Comparison of ENCODE assay signal across 8 mouse cellular contexts in genomic region chr3:95587754-95588603, GRCm38 (mm10). TPM values are rescaled to one million over a fixed set of nuclear protein-coding genes. Genes with fewer than 3 reads are reported as not detected.
DNase-seq lines count a peak whose midpoint lies in the region; ATAC-seq and TF ChIP-seq lines count a peak whose summit lies in the region.

No protein-coding gene starts in this region.

- peak overlapping the region; percentile 45 for H3K27ac ChIP-seq in heart, embryonic 12.5 days (ENCODE audit: poor library complexity, severe bottlenecking)
- peak overlapping the region; percentile 48; the same call in 1 of the 2 replicates for H3K27ac ChIP-seq in ES-Bruce4 (ENCODE audit: insufficient read depth, low read length)
- peak overlapping the region; percentile 71 for H3K27ac ChIP-seq in forebrain, embryonic 15.5 days (replicated peaks)
- H3K27ac ChIP-seq in liver, embryonic 16.5 days (ENCODE audit: low read length), result peak overlapping the region; percentile 98

- intact Hi-C loops in heart, postnatal 14 days (cut with DNase I), result no loop called here

- H3K4me2 ChIP-seq in heart, embryonic 12.5 days, result peak overlapping the region; percentile 64
- peak overlapping the region; percentile 79 for H3K4me2 ChIP-seq in forebrain, embryonic 15.5 days (replicated peaks)
- H3K4me2 ChIP-seq in liver, embryonic 16.5 days (ENCODE audit: low read depth, low read length), result peak overlapping the region; percentile 89

- TF ChIP-seq CTCF in ES-Bruce4 (IDR thresholded peaks at IDR 0.05; ENCODE audit: low read depth, low read length), result no peak

- no peak for TF ChIP-seq POLR2A in ES-Bruce4 (IDR thresholded peaks at IDR 0.05; ENCODE audit: insufficient read depth, low read length)

- H3K4me3 ChIP-seq in heart, embryonic 12.5 days, result peak overlapping the region; percentile 74
- peak overlapping the region; percentile 43 for H3K4me3 ChIP-seq in ES-Bruce4 (ENCODE audit: low read depth, low read length)
- H3K4me3 ChIP-seq in forebrain, embryonic 15.5 days, result peak overlapping the region; percentile 92
- H3K4me3 ChIP-seq in liver, embryonic 16.5 days (ENCODE audit: low read depth, low read length), result peak overlapping the region; percentile 98

- no peak for TF ChIP-seq EP300 in ES-Bruce4 (IDR thresholded peaks at IDR 0.05; ENCODE audit: insufficient read depth, low read depth, low read length)

- no peaks in the 10 kb centered on the region for H3K4me1 ChIP-seq in heart, embryonic 12.5 days (replicated peaks)
- no peaks in the 10 kb centered on the region for H3K4me1 ChIP-seq in ES-Bruce4 (ENCODE audit: control insufficient read depth, insufficient read depth, low read length)
- H3K4me1 ChIP-seq in forebrain, embryonic 15.5 days, result peaks cover 15% of the 10 kb centered on the region
- H3K4me1 ChIP-seq in liver, embryonic 16.5 days (ENCODE audit: control insufficient read depth, low read depth, low read length), result peaks cover 7% of the 10 kb centered on the region

- H3K9me3 ChIP-seq in heart, embryonic 12.5 days (replicated peaks), result no peaks in the 10 kb centered on the region
- H3K9me3 ChIP-seq in ES-Bruce4 (replicated peaks; ENCODE audit: control insufficient read depth, insufficient read depth, low read length, poor library complexity, severe bottlenecking), result no peaks in the 10 kb centered on the region
- H3K9me3 ChIP-seq in forebrain, embryonic 15.5 days, result no peaks in the 10 kb centered on the region
- H3K9me3 ChIP-seq in liver, embryonic 16.5 days (replicated peaks; ENCODE audit: control insufficient read depth, low read length), result no peaks in the 10 kb centered on the region

- H3K9ac ChIP-seq in heart, embryonic 12.5 days, result no peak overlapping the region; the same call in 1 of the 2 replicates
- peak overlapping the region; percentile 76 for H3K9ac ChIP-seq in ES-Bruce4 (ENCODE audit: low read depth, poor library complexity, severe bottlenecking)
- H3K9ac ChIP-seq in forebrain, embryonic 15.5 days (replicated peaks), result peak overlapping the region; percentile 35; the same call in 1 of the 2 replicates
- H3K9ac ChIP-seq in liver, embryonic 16.5 days (ENCODE audit: low read depth, low read length), result peak overlapping the region; percentile 85

- 48% methylated on average over 8 of the region's 8 CpGs for WGBS in heart, embryonic 12.5 days
- 52% methylated on average over 8 of the region's 8 CpGs for WGBS in forebrain, embryonic 15.5 days
- 44% methylated on average over 8 of the region's 8 CpGs for WGBS in liver, embryonic 16.5 days (ENCODE audit: insufficient replicate concordance)

- ATAC-seq in heart, embryonic 12.5 days (ENCODE audit: insufficient number of reproducible peaks, low FRiP score), result no peak
- no peak; the same call in 1 of the 2 replicates for ATAC-seq in forebrain, embryonic 15.5 days (replicated peaks)
- peak; percentile 7 for ATAC-seq in liver, embryonic 16.5 days (ENCODE audit: low read depth)
- no peak; the same call in 1 of the 2 replicates for ATAC-seq in granulocyte monocyte progenitor cell, adult 5-6 weeks (replicated peaks; ENCODE audit: poor library complexity, severe bottlenecking)

- no peaks in the 10 kb centered on the region for H3K27me3 ChIP-seq in heart, embryonic 12.5 days (replicated peaks)
- no peaks in the 10 kb centered on the region for H3K27me3 ChIP-seq in ES-Bruce4 (ENCODE audit: control insufficient read depth, insufficient read depth, low read length, poor library complexity, severe bottlenecking)
- no peaks in the 10 kb centered on the region for H3K27me3 ChIP-seq in forebrain, embryonic 15.5 days
- no peaks in the 10 kb centered on the region for H3K27me3 ChIP-seq in liver, embryonic 16.5 days (ENCODE audit: control insufficient read depth, insufficient read depth, low read depth, low read length)

- DNase-seq in heart, postnatal 14 days, result no peak
- DNase-seq in ovary, postnatal 14 days (ENCODE audit: low spot score), result no peak
- DNase-seq in adrenal gland, adult (ENCODE audit: inconsistent age in 2 of 2, low spot score in 1 of 2), result no peak

- H3K36me3 ChIP-seq in heart, embryonic 12.5 days, result peaks cover 17% of the 10 kb centered on the region
- peaks cover 2% of the 10 kb centered on the region for H3K36me3 ChIP-seq in ES-Bruce4 (ENCODE audit: control insufficient read depth, insufficient read depth, low read length, poor library complexity, severe bottlenecking)
- H3K36me3 ChIP-seq in forebrain, embryonic 15.5 days, result peaks cover 9% of the 10 kb centered on the region; the same call in 1 of the 2 replicates
- H3K36me3 ChIP-seq in liver, embryonic 16.5 days (ENCODE audit: control insufficient read depth, insufficient read depth), result peaks cover 8% of the 10 kb centered on the region

RNA-seq across cellular contexts. Expression of gene Golph3l, which starts 0.8 kb away (rescaled TPM):
- 24.1 and 25.1 TPM in 2 replicates for polyA plus RNA-seq in heart, embryonic 12.5 days (2016; fragmentation: Nextera tagmentation; extraction: Ambion mirVana)
- total RNA-seq in heart, postnatal 14 days (2021), result 10 to 100 TPM; 19.8 to 20.5 TPM
- 39.0 and 40.7 TPM in 2 replicates for polyA plus RNA-seq in ES-Bruce4 (2011; ENCODE audit: insufficient read depth, insufficient read length, low read depth, missing spikeins)
- 32.9 and 33.4 TPM in 2 replicates for polyA plus RNA-seq in forebrain, embryonic 15.5 days (2015; fragmentation: Nextera tagmentation; extraction: Ambion mirVana)
- 31.4 and 33.2 TPM in 2 replicates for polyA plus RNA-seq in liver, embryonic 16.5 days (2015; fragmentation: Nextera tagmentation; extraction: Ambion mirVana)
- 32.6 and 41.0 TPM in 2 replicates for total RNA-seq in granulocyte monocyte progenitor cell, adult 5-6 weeks (2014; fragmentation: Nextera tagmentation)
- total RNA-seq in granulocyte monocyte progenitor cell, adult 5-6 weeks (2017), result 48.4 and 54.8 TPM in 2 replicates

RNA-seq across cellular contexts. Expression of gene Hormad1, which starts 28.5 kb away (rescaled TPM):
- polyA plus RNA-seq in heart, embryonic 12.5 days (2016; fragmentation: Nextera tagmentation; extraction: Ambion mirVana), result not detected in 2 replicates
- not detected for total RNA-seq in heart, postnatal 14 days (2021)
- polyA plus RNA-seq in ES-Bruce4 (2011; ENCODE audit: insufficient read depth, insufficient read length, low read depth, missing spikeins), result 4.6 and 5.0 TPM in 2 replicates
- not detected in 2 replicates for polyA plus RNA-seq in forebrain, embryonic 15.5 days (2015; fragmentation: Nextera tagmentation; extraction: Ambion mirVana)
- not detected in 2 replicates for polyA plus RNA-seq in liver, embryonic 16.5 days (2015; fragmentation: Nextera tagmentation; extraction: Ambion mirVana)
- total RNA-seq in granulocyte monocyte progenitor cell, adult 5-6 weeks (2014; fragmentation: Nextera tagmentation), result not detected in 2 replicates
- total RNA-seq in granulocyte monocyte progenitor cell, adult 5-6 weeks (2017), result not detected in 2 replicates

RNA-seq across cellular contexts. Expression of gene Ensa, which starts 36.8 kb away (rescaled TPM):
- polyA plus RNA-seq in heart, embryonic 12.5 days (2016; fragmentation: Nextera tagmentation; extraction: Ambion mirVana), result 50.8 and 51.4 TPM in 2 replicates
- 10 to 100 TPM; 62.5 to 63.7 TPM for total RNA-seq in heart, postnatal 14 days (2021)
- 67.4 and 68.5 TPM in 2 replicates for polyA plus RNA-seq in ES-Bruce4 (2011; ENCODE audit: insufficient read depth, insufficient read length, low read depth, missing spikeins)
- 112 and 121 TPM in 2 replicates for polyA plus RNA-seq in forebrain, embryonic 15.5 days (2015; fragmentation: Nextera tagmentation; extraction: Ambion mirVana)
- polyA plus RNA-seq in liver, embryonic 16.5 days (2015; fragmentation: Nextera tagmentation; extraction: Ambion mirVana), result 32.8 and 33.4 TPM in 2 replicates
- 44.2 and 44.3 TPM in 2 replicates for total RNA-seq in granulocyte monocyte progenitor cell, adult 5-6 weeks (2014; fragmentation: Nextera tagmentation)
- 47.7 and 63.0 TPM in 2 replicates for total RNA-seq in granulocyte monocyte progenitor cell, adult 5-6 weeks (2017)

Comparison
In these comparisons a context has a peak if more than half of its experiments do, and no peak if none do; other contexts are left out.
1. H3K27ac ChIP-seq: peak in every context shown above with its lines; median percentile 98 in liver, embryonic 16.5 days; 71 in forebrain, embryonic 15.5 days; 48 in ES-Bruce4; 45 in heart, embryonic 12.5 days.
2. H3K4me3 ChIP-seq: peak in every context shown above with its lines; median percentile 98 in liver, embryonic 16.5 days; 92 in forebrain, embryonic 15.5 days; 74 in heart, embryonic 12.5 days; 43 in ES-Bruce4.